Mouse (Mus musculus): ENCODE measurements around the gene Gm8764. TPM values are rescaled to one million over a fixed set of nuclear protein-coding genes. Genes with fewer than 3 reads are reported as not detected.
"Not testable (repeated sequence)": the region's sequence is repeated elsewhere in the genome, so short reads cannot be mapped to it uniquely, and the experiment has no call there.

Gm8764 gene
- not detected in 2 replicates for total RNA-seq (2017)

GRCm38 (mm10) chr10:104159706-104160105 is at the start of gene Gm8764:
Gene Gm8764 (plus strand): TSS chr10:104160006.
- ATAC-seq (ENCODE audit: extremely low read depth, insufficient number of reproducible peaks, low FRiP score, poor library complexity, severe bottlenecking): not testable (repeated sequence)

GRCm38 (mm10) chr10:104110044-104110443 is 49.8 kb upstream of the Gm8764 start:
- no peak for ATAC-seq (ENCODE audit: extremely low read depth, insufficient number of reproducible peaks, low FRiP score, poor library complexity, severe bottlenecking)

GRCm38 (mm10) chr10:104118312-104118711 is 41.5 kb upstream of the Gm8764 start:
- no peak for ATAC-seq (ENCODE audit: extremely low read depth, insufficient number of reproducible peaks, low FRiP score, poor library complexity, severe bottlenecking)

- ATAC-seq (ENCODE audit: extremely low read depth, insufficient number of reproducible peaks, low FRiP score, poor library complexity, severe bottlenecking): not testable (repeated sequence)
Observed at GRCm38 (mm10) chr10:104142687-104143086, 17.1 kb upstream of the Gm8764 start, which contains the start of gene Gm21293. Gene Gm21293 (plus strand): TSS chr10:104142987.

GRCm38 (mm10) chr10:104151197-104151596 is 8.6 kb upstream of the Gm8764 start, which contains the start of gene Gm6763:
Gene Gm6763 (plus strand): TSS chr10:104151497.
- ATAC-seq (ENCODE audit: extremely low read depth, insufficient number of reproducible peaks, low FRiP score, poor library complexity, severe bottlenecking): not testable (repeated sequence)

- ATAC-seq (ENCODE audit: extremely low read depth, insufficient number of reproducible peaks, low FRiP score, poor library complexity, severe bottlenecking): not testable (repeated sequence)
Observed at GRCm38 (mm10) chr10:104168215-104168614, 8.4 kb downstream of the Gm8764 start, which contains the start of gene Gm21304. Gene Gm21304 (plus strand): TSS chr10:104168515.

- ATAC-seq (ENCODE audit: extremely low read depth, insufficient number of reproducible peaks, low FRiP score, poor library complexity, severe bottlenecking): not testable (repeated sequence)
Observed at GRCm38 (mm10) chr10:104176724-104177123, 16.9 kb downstream of the Gm8764 start, which contains the start of gene Gm21312. Gene Gm21312 (plus strand): TSS chr10:104177024.

GRCm38 (mm10) chr10:104185233-104185632 is 25.4 kb downstream of the Gm8764 start, which contains the start of gene Gm20765:
Gene Gm20765 (plus strand): TSS chr10:104185533.
- ATAC-seq (ENCODE audit: extremely low read depth, insufficient number of reproducible peaks, low FRiP score, poor library complexity, severe bottlenecking): not testable (repeated sequence)

- ATAC-seq (ENCODE audit: extremely low read depth, insufficient number of reproducible peaks, low FRiP score, poor library complexity, severe bottlenecking): not testable (repeated sequence)
Observed at GRCm38 (mm10) chr10:104193742-104194141, 33.9 kb downstream of the Gm8764 start, which contains the start of gene Gm4340. Gene Gm4340 (plus strand): TSS chr10:104194042.

GRCm38 (mm10) chr10:104209655-104210054 is 49.8 kb downstream of the Gm8764 start:
- ATAC-seq (ENCODE audit: extremely low read depth, insufficient number of reproducible peaks, low FRiP score, poor library complexity, severe bottlenecking): no peak

GRCm38 (mm10) chr10:104210268-104210990 is 50.6 kb downstream of the Gm8764 start:
- no peak for ATAC-seq (ENCODE audit: extremely low read depth, insufficient number of reproducible peaks, low FRiP score, poor library complexity, severe bottlenecking)

Other genes starting within 250 kb of the Gm8764 start
- gene Gm21293, start 17.0 kb upstream of the Gm8764 start, total RNA-seq (2017): not detected in 2 replicates
- not detected in 2 replicates for gene Gm6763, start 8.5 kb upstream of the Gm8764 start, total RNA-seq (2017)
- not detected in 2 replicates for gene Gm21304, start 8.5 kb downstream of the Gm8764 start, total RNA-seq (2017)
- not detected in 2 replicates for gene Gm21312, start 17.0 kb downstream of the Gm8764 start, total RNA-seq (2017)
- gene Gm20765, start 25.5 kb downstream of the Gm8764 start, total RNA-seq (2017): not detected in 2 replicates
- not detected in 2 replicates for gene Gm4340, start 34.0 kb downstream of the Gm8764 start, total RNA-seq (2017)